17 mouse cellular contexts compared by ENCODE assay signal in genomic region chr5:64825496-64825895, GRCm38 (mm10).
"Had no signal": no experiment of that assay in that cellular context is flagged by ENCODE, and none has a peak within 500 bp of the region (broad histone marks: within the 10 kb centered on the region; RNA-seq: fewer than 3 reads in every experiment).

No protein-coding gene starts in this region.

- H3K4me1 ChIP-seq: kidney, embryonic 15.5 days; limb, embryonic 12.5 days; limb, embryonic 15.5 days; midbrain, embryonic 10.5 days; midbrain, embryonic 13.5 days had no signal

- DNase-seq: kidney, adult 11 months; kidney, adult 8-10 months; kidney, postnatal 10 days; kidney, postnatal 36 days; left cerebral cortex, postnatal 4 days; liver, postnatal 0 days; lung, embryonic 14.5 days; thymus, postnatal 25 days had no signal

- H3K4me3 ChIP-seq: kidney, embryonic 15.5 days; limb, embryonic 12.5 days; limb, embryonic 15.5 days; midbrain, embryonic 10.5 days; midbrain, embryonic 13.5 days had no signal

- H3K9me3 ChIP-seq: kidney, embryonic 15.5 days; limb, embryonic 12.5 days; limb, embryonic 15.5 days; midbrain, embryonic 10.5 days; midbrain, embryonic 13.5 days had no signal

- H3K27ac ChIP-seq: kidney, embryonic 15.5 days; limb, embryonic 12.5 days; limb, embryonic 15.5 days; liver, embryonic 14.5 days; macrophage; midbrain, embryonic 10.5 days; midbrain, embryonic 13.5 days had no signal

- H3K4me2 ChIP-seq: kidney, embryonic 15.5 days; limb, embryonic 12.5 days; limb, embryonic 15.5 days; liver, embryonic 11.5 days; lung, embryonic 14.5 days; midbrain, embryonic 13.5 days had no signal

- H3K27me3 ChIP-seq: kidney, embryonic 15.5 days; limb, embryonic 12.5 days; limb, embryonic 15.5 days; midbrain, embryonic 13.5 days had no signal

- ATAC-seq: liver, postnatal 0 days; lung, postnatal 0 days; midbrain, embryonic 13.5 days had no signal

- H3K9ac ChIP-seq: kidney, embryonic 15.5 days; limb, embryonic 12.5 days; limb, embryonic 15.5 days; liver, embryonic 14.5 days; liver, postnatal 0 days; lung, embryonic 14.5 days; midbrain, embryonic 13.5 days had no signal
